Mouse (Mus musculus): Measurements from ENCODE around the gene Tec.

- TF ChIP-seq TAL1 (IDR thresholded peaks at IDR 0.05; ENCODE audit: low read length) = no peak
- TF ChIP-seq GATA1 (IDR thresholded peaks at IDR 0.05; ENCODE audit: low read length) = no peak
Observed at GRCm38 (mm10) chr5:72809480-72809879, 58.8 kb downstream of the Tec start.

Measured in erythroblast, embryonic 14.5 days (primary cell).